Mouse (Mus musculus) fibroblast of lung, adult 2 months (primary cell): ENCODE measurements at regions not wholly inside any gene's neighbourhood (a gene's known extent, or its start where the extent isn't known, plus 50 kb on each side); places are given as distances from the start of the nearest gene placed in this dataset.
"Not testable (repeated sequence)": the region's sequence is repeated elsewhere in the genome, so short reads cannot be mapped to it uniquely, and the experiment has no call there.

Experiments used
- DNase-seq: peaks from one replicate; pipeline ENCODE4 v3.0.0-alpha.2; 2011; ENCODE audit warnings: low read depth

GRCm38 (mm10) chr7:82047456-82047855 lies 55.4 kb upstream of the Bnc1 start:
- no peak for DNase-seq

- no peak for DNase-seq
These were observed 61.3 kb upstream of the Bnc1 start for GRCm38 (mm10) chr7:82053411-82053810.

GRCm38 (mm10) chr7:82056551-82057230 lies 64.6 kb upstream of the Bnc1 start:
- DNase-seq, result peak; percentile 71

GRCm38 (mm10) chr7:82063407-82063806 lies 71.3 kb upstream of the Bnc1 start:
- no peak for DNase-seq

GRCm38 (mm10) chr7:82069629-82070450 lies 77.7 kb upstream of the Bnc1 start:
- no peak for DNase-seq

GRCm38 (mm10) chr7:82070946-82071727 lies 79.0 kb upstream of the Bnc1 start:
- DNase-seq, result no peak

GRCm38 (mm10) chr7:82075359-82075758 lies 83.3 kb upstream of the Bnc1 start:
- DNase-seq, result no peak

- no peak for DNase-seq
These were observed 89.8 kb upstream of the Bnc1 start for GRCm38 (mm10) chr7:82081851-82082250.

GRCm38 (mm10) chr7:82082883-82083282 lies 90.8 kb upstream of the Sh3gl3 start:
- DNase-seq, result no peak

- peak; percentile 11 for DNase-seq
These were observed 89.2 kb upstream of the Sh3gl3 start for GRCm38 (mm10) chr7:82084473-82084872.

GRCm38 (mm10) chr7:82085205-82085604 lies 88.4 kb upstream of the Sh3gl3 start:
- no peak for DNase-seq

GRCm38 (mm10) chr7:82098136-82098535 lies 75.5 kb upstream of the Sh3gl3 start:
- no peak for DNase-seq

- DNase-seq, result no peak
These were observed 72.3 kb upstream of the Sh3gl3 start for GRCm38 (mm10) chr7:82101314-82101713.

GRCm38 (mm10) chr7:82105631-82106030 lies 68.0 kb upstream of the Sh3gl3 start:
- no peak for DNase-seq

GRCm38 (mm10) chr7:82109141-82109540 lies 64.5 kb upstream of the Sh3gl3 start:
- not testable (repeated sequence) for DNase-seq

GRCm38 (mm10) chr7:82109550-82109949 lies 64.1 kb upstream of the Sh3gl3 start:
- DNase-seq, result no peak

- no peak for DNase-seq
These were observed 63.7 kb upstream of the Sh3gl3 start for GRCm38 (mm10) chr7:82109977-82110376.

GRCm38 (mm10) chr7:82112046-82112445 lies 61.6 kb upstream of the Sh3gl3 start:
- no peak for DNase-seq

- no peak for DNase-seq
These were observed 58.0 kb upstream of the Sh3gl3 start for GRCm38 (mm10) chr7:82115646-82116045.

GRCm38 (mm10) chr7:82119266-82119665 lies 54.4 kb upstream of the Sh3gl3 start:
- peak; percentile 22 for DNase-seq

- no peak for DNase-seq
These were observed 53.8 kb upstream of the Sh3gl3 start for GRCm38 (mm10) chr7:82119866-82120265.

- peak; percentile 17 for DNase-seq
These were observed 51.9 kb upstream of the Sh3gl3 start for GRCm38 (mm10) chr7:82121746-82122145.
